Mouse (Mus musculus) mouse embryonic stem cell (cell line): ENCODE data around the gene Sult2a5.

Experiments used
- in situ Hi-C, 2 experiments: fragments of 300-500 bp; cut with MboI; formaldehyde crosslinking; loops; 1 replicate in 1 of 2; 3 replicates in 1 of 2; pipeline ENCODE4 v1.14.3; 2019 to 2020; ENCODE audit warnings: low sequenced_read_pairs in 2 of 2, low pct_unique_long_range_greater_than_20kb in 1 of 2, mixed read lengths in 1 of 2; ENCODE audit not compliant: unreplicated experiment in 1 of 2

The Sult2a5 gene

DNA sequence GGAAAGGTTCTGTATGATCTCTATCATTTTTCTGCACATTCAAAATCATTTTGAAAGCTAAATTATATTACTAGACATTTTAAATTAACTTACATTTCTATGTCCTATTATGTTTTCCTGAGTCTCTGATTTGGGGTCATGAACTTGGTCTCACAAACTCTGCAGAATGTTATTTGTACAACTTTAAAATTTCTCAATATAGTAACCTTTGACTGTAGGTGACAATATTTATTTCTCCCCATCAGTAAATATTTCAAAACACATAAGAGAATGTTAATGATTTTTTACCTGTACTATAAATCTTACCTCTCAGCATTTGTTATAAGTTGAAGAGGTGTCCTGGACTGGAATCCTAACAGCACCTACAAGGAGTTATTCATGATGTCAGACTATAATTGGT is at the start of gene Sult2a5:
TSS of gene Sult2a5 (plus strand) at position 301 of the 400 bp plus-strand sequence.
- in situ Hi-C loops = no loop called here
